Mouse (Mus musculus): Measurements from ENCODE around the gene Cnga2. TPM values are rescaled to one million over a fixed set of nuclear protein-coding genes. Genes with fewer than 3 reads are reported as not detected.
A peak's percentile ranks its signal among the peaks of the same experiment; 100 is the strongest.

Cnga2 gene
- 0.21 and 0.23 TPM in 2 replicates for polyA plus RNA-seq (2012; rRNA removed)

DNA sequence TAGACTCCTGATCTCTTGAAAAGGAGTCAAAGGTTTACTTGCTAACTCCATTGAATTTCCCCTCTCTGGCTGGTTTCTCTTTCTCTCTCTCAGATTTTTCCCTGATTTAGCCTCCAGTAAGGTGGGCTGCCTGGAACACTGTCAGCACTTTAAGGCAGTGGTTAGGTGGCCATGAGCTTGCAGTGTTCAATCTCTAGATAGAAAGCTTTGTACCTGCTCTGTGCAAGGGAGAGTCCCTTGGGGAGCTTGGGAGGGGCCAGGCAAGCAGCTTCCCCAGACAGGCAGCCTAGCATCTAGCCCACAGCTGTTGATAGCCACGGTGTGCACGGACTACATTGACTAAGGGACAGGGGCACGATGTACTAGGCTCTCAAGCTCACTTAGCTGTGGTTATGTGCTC, at the start of gene Cnga2:
Gene Cnga2, plus strand, starts transcription at position 301 of the 400 bp plus-strand sequence.
- no peak for TF ChIP-seq POLR2A (IDR thresholded peaks at IDR 0.05; ENCODE audit: borderline replicate concordance, insufficient read depth, low read length)
- 87% methylated on average over 3 of the region's 3 CpGs for WGBS
- Histone ChIP-seq H3K27ac (ENCODE audit: insufficient read depth, low read length) (no peak within 1 kb of the TSS), H3K4me3 (replicated peaks; ENCODE audit: insufficient read depth, low read depth, low read length) (no peak within 1 kb of the TSS), H3K4me1 (ENCODE audit: control insufficient read depth, insufficient read depth, low read length) (no peaks in the 10 kb centered on the region), H3K27me3 (ENCODE audit: control insufficient read depth, insufficient read depth, low read length) (no peaks in the 10 kb centered on the region)
- no peak for DNase-seq

DNA sequence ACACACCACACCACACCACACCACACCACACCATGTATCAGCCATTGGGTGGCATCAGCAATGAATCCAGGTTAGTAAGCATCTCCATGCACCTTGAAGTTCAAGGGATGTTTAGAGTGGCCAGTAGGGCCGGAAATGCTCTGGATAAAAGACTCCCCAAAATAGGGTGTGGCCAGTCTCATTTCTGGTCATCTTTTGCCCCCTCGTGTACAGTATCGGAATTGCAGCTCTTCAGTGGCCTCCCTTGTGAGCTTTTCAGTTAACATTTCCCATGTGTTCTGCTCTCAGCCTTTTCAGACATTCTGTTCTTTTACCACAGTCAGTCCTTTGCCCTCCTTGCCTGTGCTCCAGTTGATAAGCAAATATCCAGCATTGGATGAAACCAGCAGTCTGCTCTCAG, 45.0 kb upstream of the Cnga2 start:
- H3K4me3 ChIP-seq (replicated peaks; ENCODE audit: insufficient read depth, low read depth, low read length), result no peak overlapping the region
- peak; percentile 3 to 19 for DNase-seq
- TF ChIP-seq CTCF (IDR thresholded peaks at IDR 0.05; ENCODE audit: borderline replicate concordance, insufficient read depth, low read depth, low read length), result peak; percentile 48; the same call in 1 of the 2 replicates
- no peak for TF ChIP-seq POLR2A (IDR thresholded peaks at IDR 0.05; ENCODE audit: borderline replicate concordance, insufficient read depth, low read length)
- no peaks in the 10 kb centered on the region for H3K27me3 ChIP-seq (ENCODE audit: control insufficient read depth, insufficient read depth, low read length)
- H3K4me1 ChIP-seq (ENCODE audit: control insufficient read depth, insufficient read depth, low read length), result no peaks in the 10 kb centered on the region
- no peak overlapping the region for H3K27ac ChIP-seq (ENCODE audit: insufficient read depth, low read length)
- WGBS, result 6% methylated on average over 3 of the region's 3 CpGs

- Histone ChIP-seq H3K27ac (ENCODE audit: insufficient read depth, low read length) (no peak overlapping the region), H3K4me3 (replicated peaks; ENCODE audit: insufficient read depth, low read depth, low read length) (no peak overlapping the region), H3K4me1 (ENCODE audit: control insufficient read depth, insufficient read depth, low read length) (no peaks in the 10 kb centered on the region), H3K27me3 (ENCODE audit: control insufficient read depth, insufficient read depth, low read length) (no peaks in the 10 kb centered on the region)
- TF ChIP-seq CTCF (IDR thresholded peaks at IDR 0.05; ENCODE audit: borderline replicate concordance, insufficient read depth, low read depth, low read length) (no peak), POLR2A (IDR thresholded peaks at IDR 0.05; ENCODE audit: borderline replicate concordance, insufficient read depth, low read length) (no peak)
- no peak for DNase-seq
These were observed 33.3 kb upstream of the Cnga2 start for GRCm38 (mm10) chrX:71958366-71958765.

DNA sequence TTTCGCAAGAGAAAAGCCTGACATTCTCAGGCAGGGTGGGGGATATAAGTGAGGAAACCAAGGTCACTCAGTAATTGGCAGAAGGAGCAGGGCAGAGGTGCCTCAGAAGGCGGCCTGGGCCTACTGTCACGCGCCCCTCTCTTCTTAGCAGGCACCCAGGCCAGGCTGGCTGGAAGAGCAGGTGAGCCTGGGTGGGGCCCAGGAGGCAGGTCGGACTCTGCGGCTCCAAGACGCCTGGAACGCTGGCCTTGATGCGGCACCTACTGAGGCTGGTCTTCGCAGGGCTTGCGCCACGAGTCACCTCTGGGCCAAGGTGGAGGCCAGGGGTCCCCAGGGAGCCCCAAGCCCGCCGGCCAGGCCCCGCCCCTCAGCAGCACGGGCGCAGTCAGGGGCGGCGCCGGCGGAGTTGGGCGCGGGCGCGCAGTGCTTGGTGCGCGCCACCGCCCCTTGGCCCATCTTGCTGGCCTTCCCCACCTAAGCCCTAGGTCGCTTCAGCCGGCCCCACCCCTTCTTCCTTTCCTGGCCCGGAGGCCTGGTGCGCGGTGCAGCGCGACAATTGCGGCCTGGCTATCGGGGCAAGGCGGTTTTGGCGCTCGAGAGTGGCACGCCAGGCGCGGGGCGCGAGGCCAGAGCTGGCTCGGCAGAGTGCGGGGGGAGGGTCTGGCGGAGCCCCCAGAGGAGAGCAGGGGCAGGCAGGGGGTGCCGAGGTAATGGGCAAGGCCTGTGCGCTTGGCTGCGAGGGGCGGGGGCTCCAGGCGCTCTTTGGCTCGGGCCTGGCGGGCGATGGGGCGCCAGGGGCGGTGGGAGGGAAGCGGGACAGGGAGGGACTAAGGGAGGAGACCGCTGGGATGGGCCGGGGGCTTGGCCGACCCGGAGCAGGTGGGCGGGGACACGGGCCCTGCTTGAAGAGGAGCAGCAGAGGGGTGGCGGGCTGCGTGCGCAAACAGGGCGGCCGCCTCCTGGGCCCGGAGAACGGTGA, 29.3 kb upstream of the Cnga2 start, which contains the start of gene Prrg3:
Gene Prrg3, plus strand, starts transcription at position 552 of the 979 bp plus-strand sequence.
- Histone ChIP-seq H3K27me3 (ENCODE audit: control insufficient read depth, insufficient read depth, low read length) (no peaks in the 10 kb centered on the region), H3K4me3 (replicated peaks; ENCODE audit: insufficient read depth, low read depth, low read length) (peak within 1 kb of the TSS; percentile 64), H3K27ac (ENCODE audit: insufficient read depth, low read length) (no peak within 1 kb of the TSS; the same call in 1 of the 2 replicates), H3K4me1 (ENCODE audit: control insufficient read depth, insufficient read depth, low read length) (no peaks in the 10 kb centered on the region)
- TF ChIP-seq CTCF (IDR thresholded peaks at IDR 0.05; ENCODE audit: borderline replicate concordance, insufficient read depth, low read depth, low read length) (no peak), POLR2A (IDR thresholded peaks at IDR 0.05; ENCODE audit: borderline replicate concordance, insufficient read depth, low read length) (no peak)
- WGBS, result 13% methylated on average over 56 of the region's 72 CpGs
- peak; percentile 28 to 37 for DNase-seq

GRCm38 (mm10) chrX:71963275-71963912, 28.3 kb upstream of the Cnga2 start:
- peak in 1 of 2 experiments; percentile 4 for DNase-seq
- no peaks in the 10 kb centered on the region for H3K27me3 ChIP-seq (ENCODE audit: control insufficient read depth, insufficient read depth, low read length)
- no peak overlapping the region for H3K27ac ChIP-seq (ENCODE audit: insufficient read depth, low read length)
- peak overlapping the region; percentile 64 for H3K4me3 ChIP-seq (replicated peaks; ENCODE audit: insufficient read depth, low read depth, low read length)
- no peak for TF ChIP-seq CTCF (IDR thresholded peaks at IDR 0.05; ENCODE audit: borderline replicate concordance, insufficient read depth, low read depth, low read length)
- TF ChIP-seq POLR2A (IDR thresholded peaks at IDR 0.05; ENCODE audit: borderline replicate concordance, insufficient read depth, low read length), result no peak
- WGBS, result 33% methylated on average over 9 of the region's 9 CpGs
- no peaks in the 10 kb centered on the region for H3K4me1 ChIP-seq (ENCODE audit: control insufficient read depth, insufficient read depth, low read length)

DNA sequence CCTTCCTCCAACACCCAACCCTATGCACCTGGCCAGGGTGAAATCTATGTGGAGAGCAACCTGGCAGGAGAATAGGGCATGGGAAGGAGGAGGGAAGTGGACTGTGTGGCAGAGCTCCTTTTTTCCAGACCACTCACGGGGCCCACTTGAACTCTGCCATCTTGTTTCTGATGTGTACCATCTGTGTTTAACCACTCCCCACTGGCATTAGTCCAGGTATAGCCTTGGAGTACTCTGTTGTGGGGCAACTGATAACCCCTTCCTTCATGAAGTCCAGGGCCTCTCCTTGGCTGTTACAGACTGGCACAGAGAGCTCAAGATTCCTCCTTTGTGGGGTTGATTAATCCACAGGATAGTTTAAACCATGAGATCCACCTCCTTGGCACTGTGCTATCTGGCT, 23.4 kb upstream of the Cnga2 start:
- no peak for TF ChIP-seq CTCF (IDR thresholded peaks at IDR 0.05; ENCODE audit: borderline replicate concordance, insufficient read depth, low read depth, low read length)
- no peak for TF ChIP-seq POLR2A (IDR thresholded peaks at IDR 0.05; ENCODE audit: borderline replicate concordance, insufficient read depth, low read length)
- no peaks in the 10 kb centered on the region for H3K4me1 ChIP-seq (ENCODE audit: control insufficient read depth, insufficient read depth, low read length)
- H3K27ac ChIP-seq (ENCODE audit: insufficient read depth, low read length), result no peak overlapping the region
- no peak for DNase-seq
- 58% methylated on average over 1 of the region's 1 CpGs for WGBS
- H3K27me3 ChIP-seq (ENCODE audit: control insufficient read depth, insufficient read depth, low read length), result no peaks in the 10 kb centered on the region
- H3K4me3 ChIP-seq (replicated peaks; ENCODE audit: insufficient read depth, low read depth, low read length), result no peak overlapping the region

DNA sequence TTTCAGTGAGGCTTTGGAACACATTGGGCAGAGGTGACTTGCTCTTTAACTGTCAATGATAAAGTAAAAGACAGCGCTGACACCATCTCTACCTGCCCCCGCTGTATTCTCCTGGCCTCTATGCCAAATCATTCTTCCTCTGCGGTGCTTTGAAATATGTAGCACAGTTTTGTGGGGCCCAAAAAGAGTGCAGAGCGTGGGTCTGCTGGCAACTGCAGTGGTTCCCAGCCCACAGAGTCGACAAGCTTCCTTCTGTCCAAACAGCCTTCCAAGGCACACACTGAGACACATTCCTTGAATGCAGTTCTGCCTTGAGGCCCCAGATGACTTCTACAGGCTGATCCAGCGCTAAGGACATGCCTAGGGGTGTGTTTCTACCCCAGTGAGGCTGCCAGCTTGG, 22.8 kb upstream of the Cnga2 start:
- TF ChIP-seq CTCF (IDR thresholded peaks at IDR 0.05; ENCODE audit: borderline replicate concordance, insufficient read depth, low read depth, low read length), result no peak
- TF ChIP-seq POLR2A (IDR thresholded peaks at IDR 0.05; ENCODE audit: borderline replicate concordance, insufficient read depth, low read length), result no peak
- WGBS, result 80% methylated on average over 6 of the region's 6 CpGs
- H3K27me3 ChIP-seq (ENCODE audit: control insufficient read depth, insufficient read depth, low read length), result no peaks in the 10 kb centered on the region
- no peaks in the 10 kb centered on the region for H3K4me1 ChIP-seq (ENCODE audit: control insufficient read depth, insufficient read depth, low read length)
- DNase-seq, result no peak
- H3K27ac ChIP-seq (ENCODE audit: insufficient read depth, low read length), result no peak overlapping the region
- no peak overlapping the region for H3K4me3 ChIP-seq (replicated peaks; ENCODE audit: insufficient read depth, low read depth, low read length)
